Mouse (Mus musculus) olfactory bulb, adult 2 months (tissue): ENCODE data around the gene Mrtfb. TPM values are rescaled to one million over a fixed set of nuclear protein-coding genes. Genes with fewer than 3 reads are reported as not detected.

Experiments
- H3K27ac ChIP-seq: fragments of 200-500 bp; 2 replicates; pipeline ENCODE4 v1.5.1; 2012; ENCODE audit warnings: low read depth, low read length; ENCODE audit not compliant: insufficient read depth
- H3K4me1 ChIP-seq: fragments of 200-500 bp; 2 replicates; pipeline ENCODE4 v1.6.1; 2012; ENCODE audit warnings: low read length; ENCODE audit not compliant: control insufficient read depth, insufficient read depth
- H3K4me3 ChIP-seq: fragments of 200-500 bp; 2 replicates; pipeline ENCODE4 v1.5.1; 2012; ENCODE audit warnings: mild to moderate bottlenecking, low read depth, low read length, moderate library complexity; ENCODE audit not compliant: insufficient read depth
- CTCF ChIP-seq: fragments of 200-500 bp; IDR thresholded peaks from 2 replicates; pipeline ENCODE4 v1.5.1; 2012; ENCODE audit warnings: low read depth, mild to moderate bottlenecking, low read length, moderate library complexity; ENCODE audit not compliant: insufficient read depth
- POLR2A ChIP-seq: fragments of 200-500 bp; IDR thresholded peaks from 2 replicates; pipeline ENCODE4 v1.6.1; 2012; ENCODE audit warnings: mild to moderate bottlenecking, low read depth, low read length, moderate library complexity; ENCODE audit not compliant: insufficient read depth
- WGBS: fragments of 180-500 bp; shearing (Covaris S2); methylation state at CpG from one replicate; pipeline ENCODE4 v1.1.7; 2018; 5-methylcytosine and 5-hydroxymethylcytosine counted together
- polyA plus RNA-seq: library from polyadenylated mRNA; stranded (reverse); fragments of >200 nt; gene quantifications from 2 replicates; pipeline ENCODE4 v1.2.4, GENCODE M21; 2012; ENCODE audit warnings: low replicate concordance; ENCODE audit not compliant: missing spikeins, insufficient read depth, insufficient read length

The Mrtfb gene
- polyA plus RNA-seq, 1 experiment = 36.5 TPM

DNA sequence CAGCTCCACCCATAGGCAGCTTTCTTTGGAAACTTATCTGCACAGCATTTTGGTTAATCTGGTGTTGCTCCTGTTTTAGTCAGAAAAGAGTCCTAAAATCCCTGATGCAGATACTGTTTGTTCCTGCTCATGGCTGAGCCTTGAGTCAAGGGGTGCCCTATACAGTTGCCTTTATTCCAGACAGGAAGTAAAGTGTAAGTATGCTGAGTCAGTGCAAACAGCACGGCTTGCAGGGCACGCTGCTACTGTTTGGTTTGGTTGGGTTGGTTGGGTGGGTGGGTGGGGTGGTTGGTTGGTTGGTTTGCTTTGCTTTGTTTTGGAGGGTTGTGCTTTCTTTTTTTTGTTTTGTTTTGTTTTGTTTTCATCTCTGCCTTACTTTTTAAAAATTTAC is 111.2 kb downstream of the Mrtfb start:
- Histone ChIP-seq H3K4me1 (peaks cover 30% of the 10 kb centered on the region), H3K27ac (peak overlapping the region; percentile 85), H3K4me3 (no peak overlapping the region; the same call in 1 of the 2 replicates)
- 35% methylated on average over 2 of the region's 2 CpGs for WGBS
- TF ChIP-seq POLR2A (no peak), CTCF (no peak)

DNA sequence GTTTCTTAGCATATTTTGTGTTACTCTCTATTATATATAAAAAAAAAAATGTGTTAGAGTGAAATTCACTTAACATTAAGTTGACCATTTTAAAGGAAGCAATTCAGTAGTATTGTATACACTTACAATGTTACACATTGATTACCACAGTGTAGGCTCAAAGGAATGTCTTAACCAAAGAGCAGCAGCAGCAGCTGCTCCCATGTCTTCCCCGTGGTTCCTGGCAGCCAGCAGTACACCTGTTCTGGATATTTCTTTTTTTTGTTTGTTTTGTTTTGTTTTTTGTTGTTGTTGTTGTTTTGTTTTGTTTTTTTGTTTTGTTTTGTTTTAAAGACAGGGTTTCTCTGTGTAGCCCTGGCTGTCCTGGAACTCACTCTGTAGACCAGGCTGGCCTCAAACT is 112.4 kb downstream of the Mrtfb start:
- WGBS = 70% methylated on average over 1 of the region's 1 CpGs
- no peak overlapping the region for H3K27ac ChIP-seq
- TF ChIP-seq CTCF (no peak), POLR2A (no peak)
- H3K4me3 ChIP-seq = no peak overlapping the region
- H3K4me1 ChIP-seq = peaks cover 27% of the 10 kb centered on the region

DNA sequence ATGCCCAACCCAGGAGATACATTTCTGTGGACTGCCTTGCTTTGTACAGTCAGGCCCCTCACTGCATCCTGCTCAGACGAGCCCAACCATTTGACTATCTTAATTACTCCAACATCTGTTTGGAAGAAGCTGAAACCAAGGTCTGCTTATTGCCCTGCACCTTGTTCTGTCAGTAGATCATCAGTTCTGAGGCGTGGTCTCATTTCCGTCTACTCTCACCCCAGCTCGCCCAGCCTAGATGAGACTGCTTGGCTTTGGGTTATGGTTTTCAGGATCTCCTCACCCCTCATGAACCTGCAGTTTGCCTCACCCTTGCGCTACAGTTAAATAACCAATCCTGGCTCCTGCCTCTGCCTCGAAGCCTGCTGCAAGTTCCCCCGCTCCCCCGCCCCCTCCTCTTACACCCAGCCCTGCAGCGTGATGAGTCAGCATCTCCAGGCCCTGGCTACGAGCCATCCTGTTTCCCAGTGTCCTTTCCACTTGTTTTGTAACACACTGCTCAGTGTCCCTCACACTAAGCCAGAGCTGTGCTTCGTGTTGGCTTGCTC is 115.5 kb downstream of the Mrtfb start:
- 15% methylated on average over 11 of the region's 11 CpGs for WGBS
- peak overlapping the region; percentile 47 for H3K27ac ChIP-seq

DNA sequence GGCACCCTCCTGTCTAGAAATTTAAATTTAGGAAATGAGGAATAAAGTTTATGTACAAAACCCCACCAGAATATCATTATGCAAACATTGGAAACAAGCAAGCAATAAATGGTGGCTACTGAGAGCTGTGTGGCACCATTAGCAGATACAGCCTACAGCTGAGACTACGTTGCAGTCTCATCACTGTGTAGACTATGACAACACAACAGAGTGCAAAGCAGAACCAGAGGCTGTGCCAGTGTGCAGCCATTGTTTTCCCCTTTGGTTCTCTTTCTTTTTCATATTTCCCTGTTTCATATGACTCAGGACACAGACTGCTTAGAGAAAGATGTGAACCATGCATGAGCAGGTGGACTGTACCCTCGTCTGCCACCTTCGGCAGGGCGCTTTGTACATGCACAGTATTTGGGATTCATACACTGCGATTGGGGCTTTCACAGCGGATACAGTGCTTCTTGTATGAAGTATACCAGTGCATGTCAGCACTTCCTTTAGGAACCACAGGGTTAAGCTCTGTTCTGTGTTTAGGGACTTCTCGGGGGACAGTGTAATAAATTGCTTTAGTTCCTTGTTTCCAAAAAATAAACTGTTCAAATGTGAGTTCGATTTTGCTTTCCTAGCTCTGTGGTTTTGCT is 116.7 kb downstream of the Mrtfb start:
- TF ChIP-seq CTCF (no peak), POLR2A (no peak)
- WGBS = 78% methylated on average over 8 of the region's 8 CpGs
- Histone ChIP-seq H3K4me1 (peaks cover 25% of the 10 kb centered on the region), H3K27ac (peak overlapping the region; percentile 44; the same call in 1 of the 2 replicates), H3K4me3 (no peak overlapping the region)

More for the DNA sequence above, 115.5 kb downstream of the Mrtfb start:
- H3K4me3 ChIP-seq = no peak overlapping the region
- TF ChIP-seq POLR2A = no peak
- H3K4me1 ChIP-seq = peaks cover 26% of the 10 kb centered on the region

DNA sequence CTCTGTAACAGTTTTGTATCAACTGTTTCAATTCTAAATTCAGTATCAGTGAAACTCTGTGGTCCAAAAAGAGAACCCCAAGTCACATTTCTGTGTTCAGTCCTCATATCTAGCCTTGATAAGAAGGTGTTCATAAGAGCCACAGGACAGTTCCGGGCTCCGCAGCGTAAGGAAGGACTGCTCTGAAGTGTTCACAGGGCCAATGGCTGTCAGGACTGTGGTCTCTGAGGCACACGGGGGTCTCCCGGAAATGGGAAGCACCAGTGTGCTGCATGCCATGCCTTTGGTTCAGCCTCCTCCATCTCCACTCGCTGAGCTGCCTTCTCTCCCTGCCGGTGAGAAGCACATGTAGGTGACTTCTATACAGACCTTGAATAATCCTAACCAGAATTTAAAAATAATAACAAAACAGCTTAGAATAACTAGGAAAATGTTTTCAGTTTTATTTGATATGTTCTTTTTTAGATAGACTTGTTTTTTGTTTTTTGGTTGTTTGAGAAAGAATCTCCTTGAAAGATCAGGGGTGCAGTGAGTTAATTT is 120.7 kb downstream of the Mrtfb start:
- WGBS = 75% methylated on average over 7 of the region's 7 CpGs
- Histone ChIP-seq H3K4me3 (no peak overlapping the region), H3K27ac (no peak overlapping the region), H3K4me1 (peaks cover 14% of the 10 kb centered on the region)
- TF ChIP-seq POLR2A = no peak
- no peak for TF ChIP-seq CTCF

DNA sequence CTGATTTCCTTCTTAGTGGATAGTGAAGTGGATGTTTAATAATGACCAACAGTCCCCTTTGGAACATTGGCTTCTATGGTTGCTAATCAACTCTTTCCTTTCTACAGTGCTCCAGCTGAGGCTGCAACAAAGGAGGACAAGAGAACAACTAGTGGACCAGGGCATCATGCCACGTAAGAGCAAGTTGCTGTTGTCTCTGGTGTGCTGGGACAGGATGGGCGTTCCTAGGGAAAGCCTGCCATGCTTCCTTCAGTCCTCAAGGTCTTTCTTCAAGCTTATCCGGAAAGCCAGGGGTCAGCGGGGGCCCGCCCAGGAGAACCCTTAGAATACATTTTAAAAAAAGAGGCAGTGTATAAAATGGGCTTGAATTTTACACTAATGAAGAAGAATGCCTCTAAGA is 121.9 kb downstream of the Mrtfb start:
- TF ChIP-seq POLR2A = no peak
- TF ChIP-seq CTCF = no peak
- WGBS = 86% methylated on average over 5 of the region's 5 CpGs
- no peak overlapping the region for H3K27ac ChIP-seq
- peaks cover 14% of the 10 kb centered on the region for H3K4me1 ChIP-seq
- no peak overlapping the region for H3K4me3 ChIP-seq

DNA sequence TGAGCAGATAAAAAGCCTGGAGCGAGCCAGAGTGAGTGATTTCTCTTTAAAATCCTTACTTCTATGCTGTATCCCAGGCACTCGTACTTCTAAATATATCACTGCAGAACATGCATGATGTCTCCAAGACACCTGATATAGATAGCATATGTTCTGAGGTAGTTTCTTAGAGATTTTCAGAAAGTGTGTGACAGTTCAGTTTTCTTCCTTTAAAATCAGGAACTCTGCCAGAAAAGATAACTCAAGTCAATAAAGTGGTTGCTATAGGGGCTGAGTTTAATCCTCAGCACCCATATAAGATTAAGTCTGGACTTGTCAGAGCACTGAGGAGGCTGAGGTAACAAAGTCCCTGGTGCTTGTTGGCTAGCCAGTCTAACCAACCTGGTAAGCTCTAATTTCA is 123.6 kb downstream of the Mrtfb start:
- H3K27ac ChIP-seq = no peak overlapping the region
- WGBS = 89% methylated on average over 2 of the region's 2 CpGs
- no peak overlapping the region for H3K4me3 ChIP-seq
- TF ChIP-seq POLR2A = no peak
- no peak for TF ChIP-seq CTCF
- peaks cover 9% of the 10 kb centered on the region for H3K4me1 ChIP-seq

DNA sequence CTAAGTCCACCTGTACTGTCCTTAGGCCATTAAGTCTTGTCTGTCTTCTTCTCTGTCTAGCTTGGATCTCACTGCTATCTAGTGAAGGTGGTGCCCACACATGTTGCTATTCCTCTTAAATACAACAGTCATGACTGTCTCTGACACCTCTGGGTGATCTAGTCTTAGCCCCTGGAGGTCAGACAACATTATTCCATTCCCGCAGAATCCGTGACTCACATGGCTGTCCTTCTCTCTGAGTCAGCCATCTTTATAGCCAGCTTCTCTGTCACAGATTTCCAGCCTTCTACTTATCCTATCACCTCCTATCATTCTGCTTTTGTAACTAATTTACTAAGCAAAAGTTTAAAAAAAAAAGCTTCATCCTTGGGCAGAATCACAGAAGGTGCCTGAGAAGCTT is 125.5 kb downstream of the Mrtfb start:
- H3K4me3 ChIP-seq = no peak overlapping the region
- peaks cover 3% of the 10 kb centered on the region for H3K4me1 ChIP-seq
- H3K27ac ChIP-seq = no peak overlapping the region
- WGBS = 59% methylated on average over 2 of the region's 2 CpGs
- TF ChIP-seq POLR2A = no peak
- no peak for TF ChIP-seq CTCF

DNA sequence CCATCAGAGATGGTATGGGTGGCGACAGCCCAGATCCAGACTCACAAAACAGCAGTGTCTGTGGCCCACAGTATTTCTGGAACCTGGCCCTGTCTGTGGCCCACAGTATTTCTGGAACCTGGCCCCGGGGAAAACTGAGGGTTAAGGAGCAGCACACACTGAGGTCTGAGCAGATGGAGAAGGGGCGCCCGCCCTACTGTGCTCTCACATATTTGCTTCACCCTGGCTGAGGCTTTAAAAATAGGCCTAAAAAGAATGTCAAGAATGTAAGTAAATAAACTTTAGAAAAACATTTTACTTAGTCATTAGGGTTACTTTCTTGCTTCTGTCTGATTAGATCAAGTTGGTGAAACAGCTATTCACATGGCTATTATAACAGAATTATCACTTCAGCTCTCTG is 131.0 kb downstream of the Mrtfb start:
- 85% methylated on average over 4 of the region's 4 CpGs for WGBS
- Histone ChIP-seq H3K4me1 (no peaks in the 10 kb centered on the region), H3K27ac (no peak overlapping the region), H3K4me3 (no peak overlapping the region)
- TF ChIP-seq CTCF = no peak
- TF ChIP-seq POLR2A = no peak
